Mouse (Mus musculus): Measurements from ENCODE around the gene Zc3h14. TPM values are rescaled to one million over a fixed set of nuclear protein-coding genes. Genes with fewer than 3 reads are reported as not detected.

The Zc3h14 gene
- total RNA-seq, 1 experiment = 65.6 TPM

- no peaks in the 10 kb centered on the region for H3K9me3 ChIP-seq (ENCODE audit: control insufficient read depth, insufficient read depth, low read depth, low read length)
- H3K36me3 ChIP-seq (ENCODE audit: control insufficient read depth, insufficient read depth, low read length, poor library complexity, severe bottlenecking) = no peaks in the 10 kb centered on the region; the same call in none of the 2 replicates
- TF ChIP-seq CHD2 (IDR thresholded peaks at IDR 0.05; ENCODE audit: low read depth, low read length) = no peak
- TF ChIP-seq HCFC1 (IDR thresholded peaks at IDR 0.05; ENCODE audit: borderline replicate concordance, insufficient read depth, low read length) = no peak
- no peak for TF ChIP-seq MAFK (IDR thresholded peaks at IDR 0.05; ENCODE audit: insufficient read depth, low read depth, low read length)
- no peak for TF ChIP-seq ZC3H11A (IDR thresholded peaks at IDR 0.05; ENCODE audit: borderline replicate concordance, low read depth, low read length)
- TF ChIP-seq ZNF384 (IDR thresholded peaks at IDR 0.05; ENCODE audit: low read depth, low read length) = no peak
- no peak for DNase-seq (ENCODE audit: low read depth, low spot score)
- H3K27ac ChIP-seq (ENCODE audit: insufficient read depth, low read depth, low read length, poor library complexity, severe bottlenecking) = no peak overlapping the region
- no peak overlapping the region for H3K9ac ChIP-seq (ENCODE audit: insufficient read depth, low read depth, low read length, poor library complexity, severe bottlenecking)
- H3K4me3 ChIP-seq (ENCODE audit: insufficient read depth in 1 of 2, low read depth in 1 of 2, low read length in 2 of 2, poor library complexity in 1 of 2, severe bottlenecking in 1 of 2) = no peak overlapping the region
- no peaks in the 10 kb centered on the region for H3K4me1 ChIP-seq (ENCODE audit: control insufficient read depth in 2 of 2, insufficient read depth in 2 of 2, low read length in 2 of 2, poor library complexity in 1 of 2)
- in situ Hi-C loops (cut with MboI; ENCODE audit: low sequenced_read_pairs in 2 of 2, unreplicated experiment in 2 of 2) = no loop called here
Observed at GRCm38 (mm10) chr12:98804078-98804748, 57.4 kb downstream of the Zc3h14 start.

- no peak overlapping the region for H3K4me3 ChIP-seq (ENCODE audit: insufficient read depth in 1 of 2, low read depth in 1 of 2, low read length in 2 of 2, poor library complexity in 1 of 2, severe bottlenecking in 1 of 2)
- no peak overlapping the region for H3K9ac ChIP-seq (ENCODE audit: insufficient read depth, low read depth, low read length, poor library complexity, severe bottlenecking)
- no peaks in the 10 kb centered on the region for H3K36me3 ChIP-seq (ENCODE audit: control insufficient read depth, insufficient read depth, low read length, poor library complexity, severe bottlenecking)
- no peak overlapping the region for H3K27ac ChIP-seq (ENCODE audit: insufficient read depth, low read depth, low read length, poor library complexity, severe bottlenecking)
- no peak for DNase-seq (ENCODE audit: low read depth, low spot score)
- in situ Hi-C loops (cut with MboI; ENCODE audit: low sequenced_read_pairs in 2 of 2, unreplicated experiment in 2 of 2) = no loop called here
- TF ChIP-seq MAFK (IDR thresholded peaks at IDR 0.05; ENCODE audit: insufficient read depth, low read depth, low read length) (no peak), HCFC1 (IDR thresholded peaks at IDR 0.05; ENCODE audit: borderline replicate concordance, insufficient read depth, low read length) (no peak), ZNF384 (IDR thresholded peaks at IDR 0.05; ENCODE audit: low read depth, low read length) (no peak), CHD2 (IDR thresholded peaks at IDR 0.05; ENCODE audit: low read depth, low read length) (no peak), ZC3H11A (IDR thresholded peaks at IDR 0.05; ENCODE audit: borderline replicate concordance, low read depth, low read length) (no peak)
- no peaks in the 10 kb centered on the region for H3K4me1 ChIP-seq (ENCODE audit: control insufficient read depth in 2 of 2, insufficient read depth in 2 of 2, low read length in 2 of 2, poor library complexity in 1 of 2)
- no peaks in the 10 kb centered on the region for H3K9me3 ChIP-seq (ENCODE audit: control insufficient read depth, insufficient read depth, low read depth, low read length)
Observed at GRCm38 (mm10) chr12:98820781-98821180, 74.0 kb downstream of the Zc3h14 start.

- Histone ChIP-seq H3K36me3 (ENCODE audit: control insufficient read depth, insufficient read depth, low read length, poor library complexity, severe bottlenecking) (peaks cover 3% of the 10 kb centered on the region; the same call in 1 of the 2 replicates), H3K9me3 (ENCODE audit: control insufficient read depth, insufficient read depth, low read depth, low read length) (no peaks in the 10 kb centered on the region), H3K4me3 (ENCODE audit: insufficient read depth in 1 of 2, low read depth in 1 of 2, low read length in 2 of 2, poor library complexity in 1 of 2, severe bottlenecking in 1 of 2) (no peak overlapping the region), H3K9ac (ENCODE audit: insufficient read depth, low read depth, low read length, poor library complexity, severe bottlenecking) (no peak overlapping the region), H3K27ac (ENCODE audit: insufficient read depth, low read depth, low read length, poor library complexity, severe bottlenecking) (no peak overlapping the region), H3K4me1 (ENCODE audit: control insufficient read depth in 2 of 2, insufficient read depth in 2 of 2, low read length in 2 of 2, poor library complexity in 1 of 2) (no peaks in the 10 kb centered on the region)
- DNase-seq (ENCODE audit: low read depth, low spot score) = no peak
- in situ Hi-C loops (cut with MboI; ENCODE audit: low sequenced_read_pairs in 2 of 2, unreplicated experiment in 2 of 2) = no loop called here
- TF ChIP-seq ZC3H11A (IDR thresholded peaks at IDR 0.05; ENCODE audit: borderline replicate concordance, low read depth, low read length) (no peak), HCFC1 (IDR thresholded peaks at IDR 0.05; ENCODE audit: borderline replicate concordance, insufficient read depth, low read length) (no peak), ZNF384 (IDR thresholded peaks at IDR 0.05; ENCODE audit: low read depth, low read length) (no peak), MAFK (IDR thresholded peaks at IDR 0.05; ENCODE audit: insufficient read depth, low read depth, low read length) (no peak), CHD2 (IDR thresholded peaks at IDR 0.05; ENCODE audit: low read depth, low read length) (no peak)
Observed at GRCm38 (mm10) chr12:98831122-98831521, 84.4 kb downstream of the Zc3h14 start.

- H3K9ac ChIP-seq (ENCODE audit: insufficient read depth, low read depth, low read length, poor library complexity, severe bottlenecking) = no peak overlapping the region
- peaks cover 3% of the 10 kb centered on the region; the same call in 1 of the 2 replicates for H3K36me3 ChIP-seq (ENCODE audit: control insufficient read depth, insufficient read depth, low read length, poor library complexity, severe bottlenecking)
- H3K27ac ChIP-seq (ENCODE audit: insufficient read depth, low read depth, low read length, poor library complexity, severe bottlenecking) = no peak overlapping the region
- in situ Hi-C loops (cut with MboI; ENCODE audit: low sequenced_read_pairs in 2 of 2, unreplicated experiment in 2 of 2) = no loop called here
- H3K4me3 ChIP-seq (ENCODE audit: insufficient read depth in 1 of 2, low read depth in 1 of 2, low read length in 2 of 2, poor library complexity in 1 of 2, severe bottlenecking in 1 of 2) = no peak overlapping the region
- DNase-seq (ENCODE audit: low read depth, low spot score) = no peak
- TF ChIP-seq ZNF384 (IDR thresholded peaks at IDR 0.05; ENCODE audit: low read depth, low read length) (no peak), HCFC1 (IDR thresholded peaks at IDR 0.05; ENCODE audit: borderline replicate concordance, insufficient read depth, low read length) (no peak), MAFK (IDR thresholded peaks at IDR 0.05; ENCODE audit: insufficient read depth, low read depth, low read length) (no peak), ZC3H11A (IDR thresholded peaks at IDR 0.05; ENCODE audit: borderline replicate concordance, low read depth, low read length) (no peak), CHD2 (IDR thresholded peaks at IDR 0.05; ENCODE audit: low read depth, low read length) (no peak)
- H3K4me1 ChIP-seq (ENCODE audit: control insufficient read depth in 2 of 2, insufficient read depth in 2 of 2, low read length in 2 of 2, poor library complexity in 1 of 2) = no peaks in the 10 kb centered on the region
- H3K9me3 ChIP-seq (ENCODE audit: control insufficient read depth, insufficient read depth, low read depth, low read length) = no peaks in the 10 kb centered on the region
Observed at GRCm38 (mm10) chr12:98832929-98833598, 86.3 kb downstream of the Zc3h14 start.

All from ES-E14 (cell line).